Mouse (Mus musculus) heart, postnatal 0 days (tissue): ENCODE data around the gene Sugp1.

Experiments used
- CTCF ChIP-seq: IDR thresholded peaks from 2 replicates; pipeline ENCODE4 v1.5.1; 2016; ENCODE audit warnings: antibody characterized with exemption, control low read depth, low read depth
- EP300 ChIP-seq: IDR thresholded peaks from 2 replicates; pipeline ENCODE4 v1.6.1; 2016; ENCODE audit warnings: antibody characterized with exemption, low read depth

DNA sequence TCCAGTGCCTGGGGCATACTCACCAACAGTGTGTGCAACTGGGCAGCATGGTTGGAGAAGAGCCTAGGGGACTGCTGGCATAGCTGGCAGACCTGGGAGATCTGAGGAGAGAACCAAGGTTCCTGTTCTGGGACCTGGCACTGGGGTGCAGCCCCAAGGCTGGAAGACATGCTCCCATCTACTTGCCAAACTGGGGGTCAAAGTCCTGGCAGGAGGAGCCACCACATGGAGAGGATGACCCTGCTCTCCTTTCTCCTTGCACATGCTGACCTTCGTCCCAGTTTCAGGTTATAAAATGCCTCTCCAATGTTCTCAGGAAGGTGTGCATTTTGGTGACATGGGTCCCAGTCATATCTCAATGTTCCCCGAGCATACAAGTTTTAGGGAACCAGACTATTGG, 16.5 kb upstream of the Sugp1 start:
- no peak for TF ChIP-seq CTCF
- no peak for TF ChIP-seq EP300
